8 mouse cellular contexts compared by ENCODE assay signal in the genomic region with DNA sequence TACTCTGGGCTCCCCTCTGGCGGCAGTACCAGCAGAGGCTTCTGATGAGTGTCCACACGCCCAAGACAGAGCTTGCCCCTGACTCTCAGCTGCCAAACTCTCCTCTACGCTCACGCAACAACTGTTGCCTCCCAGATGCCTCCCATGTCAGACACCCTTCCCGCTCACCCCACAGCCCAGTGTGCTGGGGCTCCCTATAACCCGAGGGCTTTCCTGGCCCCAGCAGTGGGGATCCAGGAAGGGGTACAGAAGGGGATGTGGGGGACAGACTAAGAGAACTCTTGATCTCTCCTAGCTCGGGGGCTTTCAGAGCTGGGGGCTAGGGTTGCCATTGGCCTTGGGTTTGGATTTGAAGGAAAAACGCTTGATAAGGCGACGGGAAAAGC. TPM values are rescaled to one million over a fixed set of nuclear protein-coding genes. Genes with fewer than 3 reads are reported as not detected.
DNase-seq lines count a peak whose midpoint lies in the region; ATAC-seq and TF ChIP-seq lines count a peak whose summit lies in the region.

No protein-coding gene starts in this region.

- DNase-seq in kidney, postnatal 14 days: no peak
- DNase-seq in ES-E14 (ENCODE audit: low read depth, low spot score): no peak
- DNase-seq in ovary, adult 18-20 months (ENCODE audit: low spot score): no peak
- no peak for DNase-seq in ovary, postnatal 36 days (ENCODE audit: low spot score)
- no peak for DNase-seq in gastrocnemius, adult 18-20 months (ENCODE audit: low spot score)

- 0 out of 2 replicates have a peak overlapping the region, but pooled peaks have one; percentile 59 for H3K27ac ChIP-seq in kidney, embryonic 14.5 days (ENCODE audit: low read depth, low read length)
- no peak overlapping the region for H3K27ac ChIP-seq in ES-E14 (ENCODE audit: insufficient read depth, low read depth, low read length, poor library complexity, severe bottlenecking)
- H3K27ac ChIP-seq in limb, embryonic 13.5 days: no peak overlapping the region

- 40% methylated on average over 10 of the region's 10 CpGs for WGBS in kidney, embryonic 14.5 days
- 34% methylated on average over 10 of the region's 10 CpGs for WGBS in limb, embryonic 13.5 days

- in situ Hi-C loops in ES-E14 (cut with MboI; ENCODE audit: low sequenced_read_pairs in 2 of 2, unreplicated experiment in 2 of 2): no loop called here

- no peak overlapping the region for H3K4me3 ChIP-seq in kidney, embryonic 14.5 days (ENCODE audit: low read length)
- H3K4me3 ChIP-seq in E14TG2a.4 (replicated peaks; ENCODE audit: low read length): peak overlapping the region; percentile 65
- peak overlapping the region; percentile 20 to 22; a peak in 2 of 4 replicates for H3K4me3 ChIP-seq in ES-E14 (ENCODE audit: insufficient read depth in 1 of 2, low read depth in 1 of 2, low read length in 2 of 2, poor library complexity in 1 of 2, severe bottlenecking in 1 of 2)
- no peak overlapping the region for H3K4me3 ChIP-seq in limb, embryonic 13.5 days

- ATAC-seq in kidney, embryonic 14.5 days (ENCODE audit: low FRiP score, low TSS enrichment): no peak
- ATAC-seq in limb, embryonic 13.5 days (ENCODE audit: low FRiP score, low read depth): no peak

- TF ChIP-seq CTCF in E14TG2a.4 (conservative IDR thresholded peaks at IDR 0.05; ENCODE audit: low read length): no peak

- H3K9me3 ChIP-seq in kidney, embryonic 14.5 days (ENCODE audit: control insufficient read depth, low read length): no peaks in the 10 kb centered on the region
- no peaks in the 10 kb centered on the region for H3K9me3 ChIP-seq in E14TG2a.4 (ENCODE audit: low read length)
- no peaks in the 10 kb centered on the region for H3K9me3 ChIP-seq in ES-E14 (ENCODE audit: control insufficient read depth, insufficient read depth, low read depth, low read length)
- no peaks in the 10 kb centered on the region for H3K9me3 ChIP-seq in limb, embryonic 13.5 days

- no peaks in the 10 kb centered on the region for H3K27me3 ChIP-seq in kidney, embryonic 14.5 days (ENCODE audit: control insufficient read depth, insufficient read depth, low read length)
- peaks cover 52% of the 10 kb centered on the region for H3K27me3 ChIP-seq in E14TG2a.4 (ENCODE audit: insufficient read depth, low read length)
- H3K27me3 ChIP-seq in limb, embryonic 13.5 days: no peaks in the 10 kb centered on the region

- peaks cover 27% of the 10 kb centered on the region for H3K36me3 ChIP-seq in kidney, embryonic 14.5 days (ENCODE audit: control insufficient read depth, insufficient read depth, low read length)
- H3K36me3 ChIP-seq in E14TG2a.4 (ENCODE audit: insufficient read depth, low read length) (peaks cover 25% of the 10 kb centered on the region), ES-E14 (ENCODE audit: control insufficient read depth, insufficient read depth, low read length, poor library complexity, severe bottlenecking) (no peaks in the 10 kb centered on the region)
- H3K36me3 ChIP-seq in limb, embryonic 13.5 days: peaks cover 43% of the 10 kb centered on the region

- H3K4me2 ChIP-seq in kidney, embryonic 14.5 days (replicated peaks; ENCODE audit: low read depth, low read length): peak overlapping the region; percentile 29; the same call in 1 of the 2 replicates
- H3K4me2 ChIP-seq in limb, embryonic 13.5 days (replicated peaks): peak overlapping the region; percentile 30

- H3K9ac ChIP-seq in kidney, embryonic 14.5 days (ENCODE audit: low read depth, low read length): peak overlapping the region; percentile 8; the same call in 1 of the 2 replicates
- 0 out of 2 replicates have a peak overlapping the region, but pooled peaks have one; percentile 1 for H3K9ac ChIP-seq in ES-E14 (ENCODE audit: insufficient read depth, low read depth, low read length, poor library complexity, severe bottlenecking)
- H3K9ac ChIP-seq in limb, embryonic 13.5 days: peak overlapping the region; percentile 48; the same call in 1 of the 2 replicates

- peaks cover 11% of the 10 kb centered on the region for H3K4me1 ChIP-seq in kidney, embryonic 14.5 days (ENCODE audit: control insufficient read depth, insufficient read depth, low read length)
- H3K4me1 ChIP-seq in E14TG2a.4 (replicated peaks; ENCODE audit: low read depth, low read length): peaks cover 59% of the 10 kb centered on the region
- peaks cover 3 to 24% of the 10 kb centered on the region in 2 experiments for H3K4me1 ChIP-seq in ES-E14 (ENCODE audit: control insufficient read depth in 2 of 2, insufficient read depth in 2 of 2, low read length in 2 of 2, poor library complexity in 1 of 2)
- H3K4me1 ChIP-seq in limb, embryonic 13.5 days: 0 out of 2 replicates have a peak, but pooled peaks cover 7% of the 10 kb centered on the region

TF ChIP-seq in ES-E14, 5 proteins besides CTCF, POLR2A, EP300 and RAD21:
- TF ChIP-seq MAFK (IDR thresholded peaks at IDR 0.05; ENCODE audit: insufficient read depth, low read depth, low read length) (no peak), CHD2 (IDR thresholded peaks at IDR 0.05; ENCODE audit: low read depth, low read length) (no peak), HCFC1 (IDR thresholded peaks at IDR 0.05; ENCODE audit: borderline replicate concordance, insufficient read depth, low read length) (no peak), ZC3H11A (IDR thresholded peaks at IDR 0.05; ENCODE audit: borderline replicate concordance, low read depth, low read length) (no peak), ZNF384 (IDR thresholded peaks at IDR 0.05; ENCODE audit: low read depth, low read length) (no peak)

RNA-seq across cellular contexts. Expression of a gene that starts 5.3 kb away (rescaled TPM):
- polyA plus RNA-seq in kidney, embryonic 14.5 days (2014; fragmentation: Nextera tagmentation; extraction: Ambion mirVana): 15.9 and 24.5 TPM in 2 replicates
- 29.1 and 38.3 TPM in 2 replicates for total RNA-seq in ES-E14 (2012; rRNA removed)
- 26.1 and 29.6 TPM in 2 replicates for polyA plus RNA-seq in limb, embryonic 13.5 days (2015; fragmentation: Nextera tagmentation; extraction: Ambion mirVana)
- 1 to 10 TPM; 5.2 TPM for total RNA-seq in gastrocnemius, adult 18-20 months (2021)

RNA-seq across cellular contexts. Expression of a gene that starts 9.3 kb away (rescaled TPM):
- polyA plus RNA-seq in kidney, embryonic 14.5 days (2014; fragmentation: Nextera tagmentation; extraction: Ambion mirVana): 6.7 and 7.6 TPM in 2 replicates
- 9.0 and 13.9 TPM in 2 replicates for total RNA-seq in ES-E14 (2012; rRNA removed)
- 6.8 and 7.8 TPM in 2 replicates for polyA plus RNA-seq in limb, embryonic 13.5 days (2015; fragmentation: Nextera tagmentation; extraction: Ambion mirVana)
- 10 to 100 TPM; 14.1 to 14.8 TPM for total RNA-seq in gastrocnemius, adult 18-20 months (2021)

RNA-seq across cellular contexts. Expression of a gene that starts 15.1 kb away (rescaled TPM):
- polyA plus RNA-seq in kidney, embryonic 14.5 days (2014; fragmentation: Nextera tagmentation; extraction: Ambion mirVana): 49.6 and 51.9 TPM in 2 replicates
- 16.3 and 17.9 TPM in 2 replicates for total RNA-seq in ES-E14 (2012; rRNA removed)
- polyA plus RNA-seq in limb, embryonic 13.5 days (2015; fragmentation: Nextera tagmentation; extraction: Ambion mirVana): 40.2 and 40.5 TPM in 2 replicates
- 10 to 100 TPM; 13.2 to 13.4 TPM for total RNA-seq in gastrocnemius, adult 18-20 months (2021)

RNA-seq across cellular contexts. Expression of a gene that starts 22.3 kb away (rescaled TPM):
- polyA plus RNA-seq in kidney, embryonic 14.5 days (2014; fragmentation: Nextera tagmentation; extraction: Ambion mirVana): 1.5 and 2.7 TPM in 2 replicates
- total RNA-seq in ES-E14 (2012; rRNA removed): 0.45 and 0.53 TPM in 2 replicates
- 7.3 and 7.4 TPM in 2 replicates for polyA plus RNA-seq in limb, embryonic 13.5 days (2015; fragmentation: Nextera tagmentation; extraction: Ambion mirVana)
- under 1 TPM; 0.32 to 0.59 TPM for total RNA-seq in gastrocnemius, adult 18-20 months (2021)

RNA-seq across cellular contexts. Expression of a gene that starts 23.8 kb away (rescaled TPM):
- 413 and 421 TPM in 2 replicates for polyA plus RNA-seq in kidney, embryonic 14.5 days (2014; fragmentation: Nextera tagmentation; extraction: Ambion mirVana)
- 967 and 1,137 TPM in 2 replicates for total RNA-seq in ES-E14 (2012; rRNA removed)
- polyA plus RNA-seq in limb, embryonic 13.5 days (2015; fragmentation: Nextera tagmentation; extraction: Ambion mirVana): 382 and 390 TPM in 2 replicates
- total RNA-seq in gastrocnemius, adult 18-20 months (2021): 10 to 100 TPM in 1 of 2 experiments, 1 to 10 TPM in 1; 7.8 to 10.4 TPM

Comparison
In these comparisons a context has a peak if more than half of its experiments do, and no peak if none do; other contexts are left out.
1. H3K4me3 ChIP-seq: peak in E14TG2a.4 (single experiment) and ES-E14 (2 of 2); none in kidney, embryonic 14.5 days (single experiment) and limb, embryonic 13.5 days (single experiment).
2. Peak in every context shown above with its lines, with median percentiles within 50 percentile points of each other: H3K9ac ChIP-seq.